Mouse (Mus musculus) brain, embryonic 14.5 days (tissue): Measurements from ENCODE around the gene Ric3.

Source experiments
- CTCF ChIP-seq: fragments of 200-500 bp; IDR thresholded peaks from 2 replicates; pipeline ENCODE4 v1.5.1; 2012; ENCODE audit warnings: inconsistent platforms, mild to moderate bottlenecking, moderate library complexity, borderline replicate concordance; ENCODE audit not compliant: insufficient read depth, insufficient read length; ENCODE audit errors: extremely low read depth
- POLR2A ChIP-seq: fragments of 200-500 bp; IDR thresholded peaks from 2 replicates; pipeline ENCODE4 v1.6.1; 2012; ENCODE audit warnings: mild to moderate bottlenecking, inconsistent platforms, borderline replicate concordance; ENCODE audit not compliant: poor library complexity, insufficient read depth, insufficient read length, severe bottlenecking; ENCODE audit errors: extremely low read depth

DNA sequence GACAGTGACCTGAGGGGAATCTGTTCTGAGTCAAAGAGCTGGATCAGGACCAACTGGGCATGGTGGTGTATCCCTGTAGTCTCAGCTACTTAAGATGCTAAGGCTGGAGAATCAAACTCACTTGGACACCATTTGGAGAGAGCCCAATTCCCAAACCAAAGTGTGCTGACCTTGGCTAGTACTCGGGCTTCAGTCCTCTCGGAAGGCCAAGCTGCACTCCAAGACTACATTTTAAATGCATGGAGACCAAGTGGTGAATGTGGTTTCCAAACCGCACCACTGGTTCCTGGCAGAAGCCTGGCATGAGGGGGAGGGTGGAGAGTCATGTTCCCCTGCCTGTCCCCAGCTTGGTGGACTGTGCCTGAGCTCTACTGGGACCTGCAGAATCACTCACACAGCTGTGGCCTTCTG is 89.2 kb downstream of the Ric3 start:
- TF ChIP-seq CTCF (no peak), POLR2A (no peak)
